Mouse (Mus musculus): ENCODE measurements around the gene Mmaa.

Gene Mmaa

GRCm38 (mm10) chr8:79294610-79295275 is at the start of gene Mmaa:
TSS of gene Mmaa (minus strand) at chr8:79294937.
- peak; percentile 95 for DNase-seq (ENCODE audit: low spot score)

DNA sequence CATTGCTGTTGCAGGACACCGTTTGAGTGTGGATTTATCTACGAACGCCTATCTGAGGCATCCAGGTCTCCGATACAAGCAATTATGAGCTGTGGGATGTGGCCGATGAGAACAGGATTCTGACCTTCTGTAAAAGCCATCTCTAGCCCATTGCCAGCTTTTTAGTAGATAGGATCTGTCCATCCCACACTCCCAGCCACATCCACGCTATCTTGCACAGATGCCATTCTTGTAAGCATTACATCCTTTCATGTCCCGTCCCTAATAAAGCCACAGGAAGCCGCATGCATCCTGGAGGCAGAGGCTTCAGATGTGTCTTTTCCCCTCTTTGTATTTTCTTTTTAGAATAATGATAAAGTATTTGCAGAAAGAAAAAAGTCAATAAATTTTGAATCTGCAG is 46.5 kb upstream of the Mmaa start:
- no peak for DNase-seq (ENCODE audit: low spot score)

- no peak for DNase-seq (ENCODE audit: low spot score)
These were observed 44.8 kb upstream of the Mmaa start for GRCm38 (mm10) chr8:79339555-79339954.

- DNase-seq (ENCODE audit: low spot score), result no peak
These were observed 43.9 kb upstream of the Mmaa start for GRCm38 (mm10) chr8:79338619-79339018.

GRCm38 (mm10) chr8:79332109-79332900 is 37.6 kb upstream of the Mmaa start:
- no peak for DNase-seq (ENCODE audit: low spot score)

DNA sequence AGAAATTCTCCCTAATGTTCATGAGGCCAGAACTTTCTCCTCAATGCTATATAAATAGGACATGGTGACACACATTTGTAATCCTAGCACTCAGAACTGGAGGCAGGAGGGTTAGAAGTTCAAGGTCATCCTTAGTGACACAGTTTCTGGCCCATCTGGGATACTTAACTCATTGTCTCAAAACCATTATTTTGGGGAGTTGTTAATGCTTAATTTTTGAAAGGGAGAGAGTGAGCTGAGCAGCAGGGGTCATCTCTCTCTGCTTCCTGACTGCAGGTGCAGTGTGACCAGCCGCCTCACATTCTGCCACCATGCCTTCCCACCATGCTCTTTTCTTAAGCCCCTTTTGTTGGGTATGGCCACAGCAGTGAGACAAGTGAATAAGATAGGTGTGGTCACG is 36.8 kb upstream of the Mmaa start:
- no peak for DNase-seq (ENCODE audit: low spot score)

- DNase-seq (ENCODE audit: low spot score), result no peak
These were observed 36.3 kb upstream of the Mmaa start for GRCm38 (mm10) chr8:79331017-79331416.

DNA sequence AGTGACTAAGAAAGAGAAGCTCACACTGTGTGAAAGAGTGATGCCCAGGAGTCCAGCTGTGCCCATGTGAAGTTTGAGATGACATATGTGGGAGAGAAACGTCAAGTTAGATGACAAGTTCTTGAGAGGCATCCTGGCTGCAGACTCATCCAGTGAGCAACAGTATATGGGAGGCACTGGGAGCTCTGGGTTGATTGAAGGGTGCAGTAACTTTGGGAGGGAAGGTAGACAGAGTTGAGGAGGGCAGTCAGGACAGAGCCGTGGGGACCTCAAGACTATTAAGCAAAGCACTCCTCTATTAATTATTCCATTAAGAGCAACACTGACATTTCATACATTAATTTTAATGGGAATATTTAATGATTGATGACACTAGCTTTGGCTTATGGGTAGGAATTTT is 35.0 kb upstream of the Mmaa start:
- DNase-seq (ENCODE audit: low spot score), result no peak

- DNase-seq (ENCODE audit: low spot score), result no peak
These were observed 34.4 kb upstream of the Mmaa start for GRCm38 (mm10) chr8:79329182-79329581.

- DNase-seq (ENCODE audit: low spot score), result no peak
These were observed 30.8 kb upstream of the Mmaa start for GRCm38 (mm10) chr8:79325510-79325909.

GRCm38 (mm10) chr8:79324928-79325327 is 30.2 kb upstream of the Mmaa start:
- DNase-seq (ENCODE audit: low spot score), result no peak

DNA sequence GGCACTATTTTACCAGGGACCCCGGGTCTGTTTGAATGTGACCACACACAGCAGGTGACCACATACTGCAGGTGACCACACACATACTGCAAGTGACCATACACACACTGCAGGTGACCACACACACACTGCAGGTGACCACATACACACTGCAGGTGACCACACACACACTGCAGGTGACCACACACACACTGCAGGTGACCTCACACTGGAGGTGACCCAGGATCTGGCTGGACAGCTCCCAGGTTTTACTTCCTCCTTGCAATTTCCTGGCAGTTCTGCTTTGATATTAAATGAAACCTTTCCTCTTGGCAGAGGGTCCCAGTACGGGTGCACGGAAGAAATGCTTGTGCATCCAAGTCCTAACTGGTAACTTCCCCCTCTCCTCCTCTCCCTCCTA is 29.3 kb upstream of the Mmaa start:
- no peak for DNase-seq (ENCODE audit: low spot score)

GRCm38 (mm10) chr8:79323121-79323520 is 28.4 kb upstream of the Mmaa start:
- DNase-seq (ENCODE audit: low spot score), result no peak

DNA sequence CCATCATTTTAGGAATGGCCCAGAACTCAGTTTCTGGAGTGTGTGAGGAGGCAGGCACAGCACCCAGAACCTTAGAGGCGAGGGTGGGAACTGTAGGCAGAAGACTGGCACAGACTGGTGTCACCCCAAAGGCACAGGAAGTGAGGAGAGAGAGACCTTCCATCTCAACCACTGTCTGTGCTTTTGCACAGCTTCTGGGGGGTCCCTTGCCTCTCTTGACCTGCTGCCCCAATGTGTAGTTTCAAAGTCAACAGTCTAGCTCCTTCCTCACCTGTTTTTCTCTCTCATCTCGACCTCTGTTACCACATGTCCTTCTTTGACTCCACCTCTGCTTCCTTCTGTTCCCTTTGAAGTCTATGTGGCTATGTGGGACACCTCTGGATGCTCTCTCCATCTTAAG is 16.1 kb upstream of the Mmaa start:
- DNase-seq (ENCODE audit: low spot score), result no peak

DNA sequence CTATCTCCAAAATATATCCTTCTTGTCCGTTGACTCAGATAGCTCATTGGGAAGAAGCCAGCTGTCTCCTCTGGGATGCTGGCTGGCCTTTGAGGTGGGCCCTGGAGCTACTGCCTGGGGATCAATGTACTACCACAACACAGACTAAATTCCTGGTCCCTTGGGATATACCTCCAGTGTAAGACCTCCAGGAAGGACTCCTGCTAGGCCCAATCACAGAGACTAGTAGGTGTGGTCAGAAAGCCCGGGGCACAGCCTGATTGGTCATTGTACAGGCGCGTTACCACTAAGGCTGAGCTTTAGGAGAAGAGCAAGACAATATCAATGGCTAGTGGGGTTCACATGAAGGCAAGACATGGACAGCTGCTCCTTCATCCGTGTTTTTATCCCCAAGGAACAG is 11.2 kb upstream of the Mmaa start:
- DNase-seq (ENCODE audit: low spot score), result no peak

DNA sequence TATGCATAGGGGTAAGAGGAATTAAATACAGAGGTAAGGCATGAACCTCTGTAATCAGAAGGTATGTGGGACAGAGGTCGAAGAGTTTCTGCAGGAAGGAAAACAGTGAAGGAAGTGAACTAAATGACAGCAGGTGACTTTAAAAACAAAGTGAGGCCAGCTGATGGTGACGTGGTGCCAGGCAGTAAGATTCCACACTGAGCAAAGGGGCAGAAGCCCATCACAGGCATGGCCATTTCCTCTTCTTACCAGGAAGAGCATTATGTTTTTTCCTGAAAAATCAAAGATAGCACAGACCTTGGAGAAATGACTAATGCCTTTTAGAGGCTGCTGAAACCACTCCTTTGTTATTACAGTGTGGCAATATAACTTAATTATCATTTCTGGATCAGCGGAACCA is 6.8 kb upstream of the Mmaa start:
- DNase-seq (ENCODE audit: low spot score), result no peak

GRCm38 (mm10) chr8:79299704-79300103 is 5.0 kb upstream of the Mmaa start:
- DNase-seq (ENCODE audit: low spot score), result no peak

GRCm38 (mm10) chr8:79297763-79298162 is 3.0 kb upstream of the Mmaa start:
- DNase-seq (ENCODE audit: low spot score), result peak; percentile 57

- DNase-seq (ENCODE audit: low spot score), result no peak
These were observed 754 bp upstream of the Mmaa start for GRCm38 (mm10) chr8:79295276-79296105.

- DNase-seq (ENCODE audit: low spot score), result no peak
These were observed 896 bp downstream of the Mmaa start for GRCm38 (mm10) chr8:79293841-79294240.

- DNase-seq (ENCODE audit: low spot score), result no peak
These were observed 1.9 kb downstream of the Mmaa start for GRCm38 (mm10) chr8:79292712-79293264.

DNA sequence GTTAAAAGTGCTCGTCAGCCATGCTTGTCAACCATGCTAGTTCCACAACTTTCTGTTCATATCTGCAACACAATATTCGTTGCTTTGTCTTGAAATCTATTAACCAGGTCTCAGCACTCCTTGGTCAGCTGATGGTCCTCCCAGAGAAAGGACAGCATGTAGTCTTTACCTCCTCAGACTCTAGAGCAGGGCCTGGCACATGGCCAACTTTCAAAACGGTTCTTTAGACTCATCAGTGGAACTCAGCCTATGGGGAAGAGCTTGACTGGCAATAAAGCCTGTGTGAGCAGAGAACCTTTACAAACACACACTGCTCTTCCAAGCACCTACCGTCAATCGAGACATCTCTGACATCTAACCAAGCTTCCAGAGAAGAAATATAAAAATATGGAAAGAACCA is 5.1 kb downstream of the Mmaa start:
- no peak for DNase-seq (ENCODE audit: low spot score)

GRCm38 (mm10) chr8:79288681-79289080 is 6.1 kb downstream of the Mmaa start:
- no peak for DNase-seq (ENCODE audit: low spot score)

Measured in ovary, postnatal 14 days (tissue).